In genomic region chr5:73491837-73492720, GRCm38 (mm10) we compare ENCODE assay signal across 8 mouse cellular contexts. TPM values are rescaled to one million over a fixed set of nuclear protein-coding genes. Genes with fewer than 3 reads are reported as not detected.
DNase-seq lines count a peak whose midpoint lies in the region; ATAC-seq and TF ChIP-seq lines count a peak whose summit lies in the region.

No protein-coding gene starts in this region.

- no peaks in the 10 kb centered on the region for H3K27me3 ChIP-seq in heart, embryonic 14.5 days (ENCODE audit: control insufficient read depth, insufficient read depth, low read length)
- no peaks in the 10 kb centered on the region; the same call in 1 of the 2 replicates for H3K27me3 ChIP-seq in liver, embryonic 13.5 days
- no peaks in the 10 kb centered on the region for H3K27me3 ChIP-seq in stomach, embryonic 16.5 days (ENCODE audit: control insufficient read depth, insufficient read depth, low read length)

- peak overlapping the region; percentile 78 for H3K9ac ChIP-seq in heart, embryonic 14.5 days (ENCODE audit: low read length)
- H3K9ac ChIP-seq in liver, embryonic 13.5 days: peak overlapping the region; percentile 80
- peak overlapping the region; percentile 80 for H3K9ac ChIP-seq in stomach, embryonic 16.5 days (ENCODE audit: low read length)

- TF ChIP-seq POLR2A in bone marrow macrophage, adult 2 months (IDR thresholded peaks at IDR 0.05; ENCODE audit: borderline replicate concordance, low read depth, low read length): no peak
- TF ChIP-seq POLR2A in embryonic fibroblast, embryonic 13.5 days (IDR thresholded peaks at IDR 0.05; ENCODE audit: low read depth, low read length): peak; percentile 59

- H3K27ac ChIP-seq in bone marrow macrophage, adult 2 months (ENCODE audit: insufficient read depth, low read depth, low read length): peak overlapping the region; percentile 1; the same call in 1 of the 2 replicates
- no peak overlapping the region for H3K27ac ChIP-seq in embryonic fibroblast, embryonic 13.5 days (ENCODE audit: insufficient read depth, low read length)
- peak overlapping the region; percentile 72 to 90 for H3K27ac ChIP-seq in heart, embryonic 14.5 days (replicated peaks in 1 of 2; ENCODE audit: control insufficient read depth in 1 of 2, insufficient read depth in 1 of 2, low read depth in 2 of 2, low read length in 2 of 2)
- H3K27ac ChIP-seq in liver, embryonic 13.5 days: peak overlapping the region; percentile 39
- H3K27ac ChIP-seq in stomach, embryonic 16.5 days (ENCODE audit: low read length): peak overlapping the region; percentile 33

- no peak for TF ChIP-seq CTCF in bone marrow macrophage, adult 2 months (IDR thresholded peaks at IDR 0.05; ENCODE audit: low read depth, low read length)
- TF ChIP-seq CTCF in embryonic fibroblast, embryonic 13.5 days (IDR thresholded peaks at IDR 0.05; ENCODE audit: borderline replicate concordance, insufficient read depth, low read length): no peak

- H3K4me2 ChIP-seq in heart, embryonic 14.5 days (ENCODE audit: low read length): peak overlapping the region; percentile 98
- peak overlapping the region; percentile 99 for H3K4me2 ChIP-seq in liver, embryonic 13.5 days
- peak overlapping the region; percentile 93 for H3K4me2 ChIP-seq in stomach, embryonic 16.5 days (ENCODE audit: low read depth, low read length)

- peak; percentile 44; the same call in 1 of the 2 replicates for ATAC-seq in heart, embryonic 14.5 days (ENCODE audit: insufficient number of reproducible peaks, insufficient read depth, low FRiP score, low read depth)
- ATAC-seq in liver, embryonic 13.5 days (ENCODE audit: low read depth): peak; percentile 49
- peak; percentile 64 for ATAC-seq in stomach, embryonic 16.5 days (ENCODE audit: insufficient read depth, low FRiP score)

- H3K4me3 ChIP-seq in bone marrow macrophage, adult 2 months (ENCODE audit: insufficient read depth, low read length): peak overlapping the region; percentile 77
- H3K4me3 ChIP-seq in embryonic fibroblast, embryonic 13.5 days (ENCODE audit: insufficient read depth, low read length): peak overlapping the region; percentile 84
- peak overlapping the region; percentile 87 to 98 for H3K4me3 ChIP-seq in heart, embryonic 14.5 days (ENCODE audit: control insufficient read depth in 1 of 2, insufficient read depth in 1 of 2, low read depth in 1 of 2, low read length in 2 of 2)
- H3K4me3 ChIP-seq in liver, embryonic 13.5 days (replicated peaks): peak overlapping the region; percentile 86
- peak overlapping the region; percentile 87 for H3K4me3 ChIP-seq in stomach, embryonic 16.5 days (replicated peaks; ENCODE audit: low read length)

- H3K9me3 ChIP-seq in heart, embryonic 14.5 days (ENCODE audit: control insufficient read depth, low read length): no peaks in the 10 kb centered on the region
- no peaks in the 10 kb centered on the region for H3K9me3 ChIP-seq in liver, embryonic 13.5 days (replicated peaks)
- H3K9me3 ChIP-seq in stomach, embryonic 16.5 days (replicated peaks; ENCODE audit: control insufficient read depth, low read length): no peaks in the 10 kb centered on the region

- peaks cover 6% of the 10 kb centered on the region for H3K4me1 ChIP-seq in bone marrow macrophage, adult 2 months (ENCODE audit: control insufficient read depth, insufficient read depth, low read length)
- no peaks in the 10 kb centered on the region for H3K4me1 ChIP-seq in embryonic fibroblast, embryonic 13.5 days (ENCODE audit: control insufficient read depth, insufficient read depth, low read length)
- 0 out of 4 replicates have a peak, but pooled peaks cover 2 to 6% of the 10 kb centered on the region in 2 experiments for H3K4me1 ChIP-seq in heart, embryonic 14.5 days (ENCODE audit: control insufficient read depth in 2 of 2, insufficient read depth in 2 of 2, low read length in 2 of 2)
- H3K4me1 ChIP-seq in liver, embryonic 13.5 days (replicated peaks): peaks cover 27% of the 10 kb centered on the region
- H3K4me1 ChIP-seq in stomach, embryonic 16.5 days (ENCODE audit: control insufficient read depth, insufficient read depth, low read length): peaks cover 11% of the 10 kb centered on the region

- DNase-seq in B cell, adult 2 months: peak; percentile 82 to 83
- peak; percentile 94 for DNase-seq in kidney, postnatal 14 days
- DNase-seq in liver, embryonic 13.5 days: peak; percentile 77
- peak; percentile 86 for DNase-seq in neural tube, embryonic 10.5 days (ENCODE audit: extremely low spot score, low spot score)

- under 1% methylated on average over 58 of the region's 59 CpGs for WGBS in heart, embryonic 14.5 days
- WGBS in liver, embryonic 13.5 days (ENCODE audit: insufficient replicate concordance): under 1% methylated on average over 59 of the region's 59 CpGs
- WGBS in stomach, embryonic 16.5 days: under 1% methylated on average over 57 of the region's 59 CpGs

- no peaks in the 10 kb centered on the region for H3K36me3 ChIP-seq in heart, embryonic 14.5 days (ENCODE audit: control insufficient read depth, insufficient read depth, low read length)
- H3K36me3 ChIP-seq in liver, embryonic 13.5 days: no peaks in the 10 kb centered on the region
- H3K36me3 ChIP-seq in stomach, embryonic 16.5 days (ENCODE audit: control insufficient read depth, insufficient read depth, low read length): no peaks in the 10 kb centered on the region

RNA-seq across cellular contexts. Expression of gene Dcun1d4, which starts 11.3 kb away (rescaled TPM):
- 4.3 and 4.7 TPM in 2 replicates for polyA plus RNA-seq in bone marrow macrophage, adult 2 months (2012; ENCODE audit: insufficient read depth, insufficient read length, missing spikeins)
- polyA plus RNA-seq in embryonic fibroblast, embryonic 13.5 days (2011; ENCODE audit: insufficient read length, low read depth, missing spikeins): 27.9 and 36.4 TPM in 2 replicates
- polyA plus RNA-seq in heart, embryonic 14.5 days (2014; fragmentation: Nextera tagmentation; extraction: Ambion mirVana): 20.3 and 22.0 TPM in 2 replicates
- 2.9 and 5.4 TPM in 2 replicates for polyA plus RNA-seq in liver, embryonic 13.5 days (2015; fragmentation: Nextera tagmentation; extraction: Ambion mirVana)
- 19.3 and 20.7 TPM in 2 replicates for polyA plus RNA-seq in stomach, embryonic 16.5 days (2015; fragmentation: Nextera tagmentation; extraction: Ambion mirVana)
